Mouse (Mus musculus) layer of hippocampus, adult 2 months (tissue): ENCODE measurements around the gene Ppp1r36. TPM values are rescaled to one million over a fixed set of nuclear protein-coding genes. Genes with fewer than 3 reads are reported as not detected.
A peak's percentile ranks its signal among the peaks of the same experiment; 100 is the strongest.

Source experiments
- DNase-seq, 2 experiments: peaks; one replicate each; pipeline ENCODE4 v3.0.0; 2022; ENCODE audit warnings: low spot score in 2 of 2
- H3K27ac ChIP-seq: fragments of 200-600 bp; 2 replicates; pipeline ENCODE4 v1.8.1; 2022
- H3K4me3 ChIP-seq: fragments of 200-600 bp; 2 replicates; pipeline ENCODE4 v1.8.1; 2022; ENCODE audit warnings: mild to moderate bottlenecking
- CTCF ChIP-seq: fragments of 200-600 bp; conservative IDR thresholded peaks from 2 replicates; pipeline ENCODE4 v1.8.1; 2022; ENCODE audit warnings: antibody characterized with exemption, mild to moderate bottlenecking, moderate library complexity
- total RNA-seq, 2 experiments: library from RNA; stranded (reverse); gene quantifications; 2 replicates each; pipeline ENCODE4 v1.2.3; 2021

Ppp1r36 gene
- total RNA-seq, 2 experiments from 2014 or later, result 1.9 TPM

DNA sequence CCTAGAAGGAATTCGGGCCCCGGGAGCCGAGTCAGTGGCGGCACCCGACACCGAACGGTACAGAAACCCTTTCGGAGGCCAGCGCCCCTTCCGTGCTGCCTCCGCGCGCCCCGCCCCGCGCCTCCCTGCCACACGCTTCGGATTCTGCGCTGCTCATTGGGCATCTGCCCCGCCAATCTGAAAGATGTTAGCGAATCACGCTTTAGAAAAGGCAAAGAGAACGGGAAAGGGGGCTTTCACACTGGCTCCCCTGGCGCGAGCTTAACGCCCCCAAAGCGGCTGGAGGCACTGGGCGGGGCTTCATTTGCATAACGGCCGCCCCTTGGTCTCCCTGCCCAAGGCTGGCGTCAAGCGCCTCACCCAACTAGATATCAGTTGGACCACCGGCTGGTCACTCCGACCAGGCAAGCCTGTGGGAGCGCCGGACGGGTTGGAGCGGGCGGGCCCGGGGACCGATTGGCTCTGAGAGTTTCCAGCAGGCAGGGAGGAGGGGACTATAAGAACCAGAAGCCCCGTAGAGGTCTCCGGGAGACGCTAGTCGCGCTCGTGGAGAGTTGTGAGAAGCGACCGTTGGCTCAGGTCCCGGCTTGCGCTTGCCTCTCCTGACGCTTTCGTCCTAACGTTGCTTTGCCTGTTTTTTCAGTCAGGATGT, 13.3 kb upstream of the Ppp1r36 start, which contains the start of gene Hspa2:
Gene Hspa2, plus strand, starts transcription at position 291 of the 652 bp plus-strand sequence.
- TF ChIP-seq CTCF, result no peak; the same call in 1 of the 2 replicates
- DNase-seq, result peak; percentile 98 to 99
- peak within 1 kb of the TSS; percentile 87 for H3K4me3 ChIP-seq
- peak within 1 kb of the TSS; percentile 93 for H3K27ac ChIP-seq

- no peak for TF ChIP-seq CTCF
- Histone ChIP-seq H3K4me3 (peak overlapping the region; percentile 87), H3K27ac (peak overlapping the region; percentile 93)
- no peak for DNase-seq
Observed at GRCm38 (mm10) chr12:76404836-76405182, 12.5 kb upstream of the Ppp1r36 start.

DNA sequence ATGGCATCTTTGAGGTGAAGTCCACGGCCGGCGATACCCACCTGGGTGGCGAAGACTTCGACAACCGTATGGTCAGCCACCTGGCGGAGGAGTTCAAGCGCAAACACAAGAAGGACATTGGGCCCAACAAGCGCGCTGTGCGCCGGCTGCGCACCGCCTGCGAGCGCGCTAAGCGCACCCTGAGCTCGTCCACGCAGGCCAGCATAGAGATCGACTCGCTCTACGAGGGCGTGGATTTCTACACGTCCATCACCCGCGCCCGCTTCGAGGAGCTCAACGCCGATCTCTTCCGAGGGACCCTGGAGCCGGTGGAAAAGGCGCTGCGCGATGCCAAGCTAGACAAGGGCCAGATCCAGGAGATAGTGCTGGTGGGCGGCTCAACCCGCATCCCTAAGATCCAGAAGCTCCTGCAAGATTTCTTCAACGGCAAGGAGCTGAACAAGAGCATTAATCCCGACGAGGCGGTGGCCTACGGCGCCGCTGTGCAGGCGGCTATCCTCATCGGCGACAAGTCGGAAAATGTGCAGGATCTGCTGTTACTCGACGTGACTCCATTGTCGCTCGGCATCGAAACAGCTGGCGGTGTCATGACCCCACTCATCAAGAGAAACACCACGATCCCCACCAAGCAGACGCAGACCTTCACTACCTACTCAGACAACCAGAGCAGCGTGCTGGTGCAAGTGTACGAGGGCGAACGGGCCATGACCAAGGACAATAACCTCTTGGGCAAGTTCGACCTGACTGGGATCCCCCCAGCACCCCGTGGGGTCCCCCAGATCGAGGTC, 12.0 kb upstream of the Ppp1r36 start:
- DNase-seq, result peak; percentile 16 to 41
- 0 out of 2 replicates have a peak, but pooled peaks have one; percentile 12 for TF ChIP-seq CTCF
- Histone ChIP-seq H3K27ac (peak overlapping the region; percentile 93), H3K4me3 (peak overlapping the region; percentile 87)

GRCm38 (mm10) chr12:76405971-76406370, 11.4 kb upstream of the Ppp1r36 start:
- Histone ChIP-seq H3K27ac (peak overlapping the region; percentile 93), H3K4me3 (peak overlapping the region; percentile 87)
- no peak for DNase-seq
- no peak for TF ChIP-seq CTCF

DNA sequence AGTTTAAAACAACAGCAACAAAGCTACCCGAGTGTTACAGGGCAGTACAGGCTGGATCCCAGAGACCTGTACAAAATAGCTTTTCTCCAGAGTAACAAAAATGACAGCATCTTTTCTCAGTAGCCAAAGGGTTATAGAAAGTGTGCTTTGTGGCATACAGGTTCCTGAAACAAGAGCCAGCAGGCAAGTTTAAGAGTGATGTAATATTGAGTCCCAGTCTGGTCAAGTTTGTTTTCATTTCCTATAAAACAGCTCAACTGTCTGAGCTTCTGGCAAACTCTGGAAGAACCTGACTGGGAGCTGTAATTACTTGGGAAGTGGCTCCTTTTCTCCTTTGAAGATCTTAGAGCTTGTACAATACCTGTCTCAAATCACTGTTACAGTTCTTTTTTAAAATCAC, 10.2 kb upstream of the Ppp1r36 start:
- Histone ChIP-seq H3K4me3 (peak overlapping the region; percentile 87), H3K27ac (peak overlapping the region; percentile 93; the same call in 1 of the 2 replicates)
- TF ChIP-seq CTCF, result no peak
- DNase-seq, result no peak

- DNase-seq, result no peak
Observed at GRCm38 (mm10) chr12:76409166-76409565, 8.2 kb upstream of the Ppp1r36 start.

GRCm38 (mm10) chr12:76415383-76416010, 1.8 kb upstream of the Ppp1r36 start:
- H3K4me3 ChIP-seq, result no peak overlapping the region
- H3K27ac ChIP-seq, result no peak overlapping the region
- DNase-seq, result no peak
- no peak for TF ChIP-seq CTCF

More at GRCm38 (mm10) chr12:76409166-76409565, 8.2 kb upstream of the Ppp1r36 start:
- TF ChIP-seq CTCF, result no peak
- Histone ChIP-seq H3K27ac (no peak overlapping the region), H3K4me3 (no peak overlapping the region)

DNA sequence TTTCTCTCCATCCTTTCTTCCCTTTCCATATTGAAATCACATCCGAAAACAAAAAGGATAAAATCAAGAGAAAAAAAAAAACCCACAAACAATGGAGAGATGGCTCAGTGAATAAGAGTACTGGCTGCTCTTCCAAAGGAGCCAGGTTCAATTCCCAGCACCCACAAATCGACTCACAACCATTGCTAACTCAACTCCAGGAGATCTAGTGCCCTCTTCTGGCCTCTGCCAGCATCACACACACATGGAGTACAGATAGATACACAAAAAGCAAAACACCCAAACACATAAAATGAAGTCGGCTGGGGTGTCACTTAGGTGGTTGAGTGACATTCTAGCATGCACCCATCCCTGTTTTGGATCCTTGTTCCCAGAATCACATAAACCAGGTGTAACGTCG, 1.0 kb downstream of the Ppp1r36 start:
- Histone ChIP-seq H3K4me3 (no peak overlapping the region), H3K27ac (no peak overlapping the region)
- DNase-seq, result no peak
- TF ChIP-seq CTCF, result peak; percentile 44

DNA sequence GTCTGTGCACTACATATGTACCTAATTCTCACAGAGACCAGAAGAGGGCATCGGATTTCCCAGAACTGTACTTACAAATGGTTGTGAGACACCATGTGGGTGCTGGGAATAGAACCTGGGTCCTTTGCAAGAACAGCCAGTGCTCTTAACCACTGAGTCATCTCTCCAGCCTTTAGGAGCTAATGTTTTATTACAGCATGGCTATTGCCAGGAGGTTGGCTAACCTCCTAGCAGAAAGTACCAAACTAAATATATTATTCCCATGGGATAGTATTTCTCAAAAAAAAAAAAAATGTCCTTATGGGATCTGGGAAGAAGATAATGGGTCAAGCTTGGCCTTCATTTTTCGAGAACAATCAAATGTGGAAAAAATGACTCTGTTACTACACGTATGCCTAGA, 7.9 kb downstream of the Ppp1r36 start:
- no peak overlapping the region for H3K27ac ChIP-seq
- TF ChIP-seq CTCF, result no peak
- DNase-seq, result no peak
- no peak overlapping the region for H3K4me3 ChIP-seq

- no peak for DNase-seq
- TF ChIP-seq CTCF, result no peak
- H3K4me3 ChIP-seq, result no peak overlapping the region
- no peak overlapping the region for H3K27ac ChIP-seq
Observed at GRCm38 (mm10) chr12:76427546-76427945, 10.2 kb downstream of the Ppp1r36 start.

DNA sequence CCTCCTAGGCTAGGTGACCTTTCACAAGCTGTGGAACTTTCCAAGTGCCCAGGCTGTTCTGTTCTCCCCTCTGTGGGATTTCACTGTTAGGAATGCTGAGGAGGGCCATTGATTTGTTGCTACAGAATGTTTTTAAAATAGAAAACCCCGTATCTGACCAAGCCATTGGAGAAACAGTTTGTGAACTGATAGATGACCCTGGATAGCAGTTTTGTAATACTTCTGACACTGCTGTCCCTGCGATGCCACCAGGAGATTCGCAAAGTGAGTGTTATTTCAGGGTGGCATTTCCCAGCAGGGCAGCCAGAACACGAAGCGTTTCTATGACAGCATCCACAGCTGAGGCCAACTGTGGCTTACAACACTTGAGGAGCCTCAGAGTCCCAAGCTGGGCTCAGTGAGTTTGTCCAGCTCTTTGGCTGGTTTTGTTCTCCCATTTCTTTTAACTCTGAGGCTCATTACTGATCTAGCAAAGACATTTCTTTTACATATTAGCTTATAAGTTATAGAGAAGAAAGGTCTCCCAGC, 13.6 kb downstream of the Ppp1r36 start:
- Histone ChIP-seq H3K27ac (peak overlapping the region; percentile 92), H3K4me3 (no peak overlapping the region)
- peak; percentile 19 for DNase-seq
- TF ChIP-seq CTCF, result no peak

DNA sequence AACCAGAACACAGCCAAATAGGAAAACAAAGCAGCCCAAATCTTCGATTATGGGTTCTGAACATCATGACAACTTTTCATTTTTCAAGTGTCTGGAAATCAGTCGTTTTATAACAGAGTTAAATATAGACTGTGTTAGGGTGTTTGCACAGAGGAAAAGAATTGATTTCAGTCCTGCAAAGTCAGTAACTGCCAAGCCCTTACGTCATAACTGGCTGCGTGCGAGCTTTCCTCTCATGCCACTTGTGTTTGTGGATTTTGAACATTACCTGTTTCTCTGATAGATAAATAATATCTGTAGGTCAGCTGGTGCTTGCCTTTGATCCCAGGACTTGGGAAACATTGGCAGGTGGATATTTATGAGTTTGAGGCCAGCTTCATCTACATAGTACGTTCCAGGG, 14.1 kb downstream of the Ppp1r36 start:
- peak in 1 of 2 experiments; percentile 26 for DNase-seq
- H3K4me3 ChIP-seq, result no peak overlapping the region
- H3K27ac ChIP-seq, result peak overlapping the region; percentile 92
- no peak for TF ChIP-seq CTCF

GRCm38 (mm10) chr12:76434111-76434510, 16.8 kb downstream of the Ppp1r36 start:
- TF ChIP-seq CTCF, result no peak
- no peak for DNase-seq
- Histone ChIP-seq H3K4me3 (no peak overlapping the region), H3K27ac (no peak overlapping the region)
